Mouse (Mus musculus) stomach, embryonic 14.5 days (tissue): ENCODE results near the gene Large2. TPM values are rescaled to one million over a fixed set of nuclear protein-coding genes. Genes with fewer than 3 reads are reported as not detected.

ENCODE experiments used
- ATAC-seq: fragments of 200-750 bp; cut with Nextera tagmentation; 2 replicates; pipeline ENCODE4 v1.8.0; 2017; ENCODE audit warnings: low read depth, moderate TSS enrichment; ENCODE audit not compliant: insufficient number of reproducible peaks, insufficient read depth, low FRiP score
- H3K27ac ChIP-seq: fragments of 300-500 bp; sonication (generic); 2 replicates; pipeline ENCODE4 v1.5.1; 2014; ENCODE audit warnings: mild to moderate bottlenecking, low read length, moderate library complexity, mixed read lengths
- H3K27me3 ChIP-seq: fragments of 300-500 bp; sonication (generic); 2 replicates; pipeline ENCODE4 v1.6.1; 2014; ENCODE audit warnings: low read length, control low read depth, mixed read lengths; ENCODE audit not compliant: control insufficient read depth, insufficient read depth
- H3K36me3 ChIP-seq: fragments of 300-500 bp; sonication (generic); 2 replicates; pipeline ENCODE4 v1.6.1; 2014; ENCODE audit warnings: mild to moderate bottlenecking, control low read depth, low read length, moderate library complexity, mixed read lengths; ENCODE audit not compliant: control insufficient read depth, insufficient read depth
- H3K4me1 ChIP-seq: fragments of 300-500 bp; sonication (generic); 2 replicates; pipeline ENCODE4 v1.6.1; 2014; ENCODE audit warnings: low read length, control low read depth, mixed read lengths; ENCODE audit not compliant: control insufficient read depth, insufficient read depth
- H3K4me2 ChIP-seq: fragments of 300-500 bp; sonication (generic); replicated peaks from 2 replicates; pipeline ENCODE4 v1.6.1; 2014; ENCODE audit warnings: low read depth, low read length, control low read depth
- H3K4me3 ChIP-seq: fragments of 300-500 bp; sonication (generic); 2 replicates; pipeline ENCODE4 v1.5.1; 2014; ENCODE audit warnings: low read depth, low read length, control low read depth
- H3K9ac ChIP-seq: fragments of 300-500 bp; sonication (generic); replicated peaks from 2 replicates; pipeline ENCODE4 v1.6.1; 2014; ENCODE audit warnings: low read depth, mild to moderate bottlenecking, control low read depth, low read length, moderate library complexity, mixed read lengths
- H3K9me3 ChIP-seq: fragments of 300-500 bp; sonication (generic); 2 replicates; pipeline ENCODE4 v1.6.1; 2016; ENCODE audit warnings: low read depth, low read length, control low read depth; ENCODE audit not compliant: control insufficient read depth
- WGBS: fragments of 180-500 bp; shearing (Covaris S2); extraction: QIAGEN DNeasy Blood & Tissue Kit; methylation state at CpG from one replicate; pipeline ENCODE4 v1.1.7; 2014; 5-methylcytosine and 5-hydroxymethylcytosine counted together
- polyA plus RNA-seq: library from polyadenylated mRNA; unstranded; fragments of >200 nt; fragmentation: Nextera tagmentation; extraction: Ambion mirVana; gene quantifications from 2 replicates; pipeline ENCODE4 v1.2.1, GENCODE M21; 2014

Large2 gene
- polyA plus RNA-seq, 1 experiment from 2014 or later = 14.8 TPM

GRCm38 (mm10) chr2:92331871-92332270, 42.8 kb downstream of the Large2 start:
- Histone ChIP-seq H3K27ac (no peak overlapping the region), H3K36me3 (peaks cover 48% of the 10 kb centered on the region), H3K9ac (no peak overlapping the region), H3K9me3 (no peaks in the 10 kb centered on the region), H3K4me1 (no peaks in the 10 kb centered on the region), H3K27me3 (no peaks in the 10 kb centered on the region), H3K4me2 (no peak overlapping the region), H3K4me3 (no peak overlapping the region)
- no peak for ATAC-seq
- WGBS = 91% methylated on average over 2 of the region's 2 CpGs

DNA sequence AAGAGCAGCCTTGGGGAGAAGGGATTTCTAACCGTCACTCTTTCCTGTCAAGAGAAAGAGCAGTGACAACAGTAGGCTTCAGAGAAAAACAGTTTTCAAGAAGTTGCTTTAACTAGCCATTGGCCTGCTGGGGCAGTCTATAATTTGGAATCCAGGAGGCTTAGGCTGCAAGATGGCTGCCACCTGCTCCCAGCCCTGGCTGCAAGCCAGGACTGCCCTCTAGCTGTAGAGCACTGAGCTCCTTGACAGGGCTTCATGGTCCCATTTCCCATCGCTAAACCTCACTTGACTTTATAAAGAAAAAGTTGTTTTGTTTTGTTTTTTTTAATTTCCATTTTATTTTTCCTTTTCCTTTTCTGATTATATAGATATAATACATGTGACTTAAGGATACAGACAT, 43.3 kb downstream of the Large2 start:
- Histone ChIP-seq H3K4me3 (no peak overlapping the region), H3K36me3 (peaks cover 51% of the 10 kb centered on the region), H3K4me2 (no peak overlapping the region), H3K9me3 (no peaks in the 10 kb centered on the region), H3K4me1 (no peaks in the 10 kb centered on the region), H3K27ac (no peak overlapping the region), H3K9ac (no peak overlapping the region), H3K27me3 (no peaks in the 10 kb centered on the region)
- WGBS = 85% methylated on average over 2 of the region's 2 CpGs
- ATAC-seq = no peak

GRCm38 (mm10) chr2:92330840-92331239, 43.8 kb downstream of the Large2 start:
- no peak overlapping the region for H3K4me3 ChIP-seq
- no peaks in the 10 kb centered on the region for H3K4me1 ChIP-seq
- no peaks in the 10 kb centered on the region for H3K27me3 ChIP-seq
- whole genome bisulfite sequencing = 63% methylated on average over 2 of the region's 2 CpGs
- peaks cover 51% of the 10 kb centered on the region for H3K36me3 ChIP-seq
- H3K9ac ChIP-seq = no peak overlapping the region
- no peaks in the 10 kb centered on the region for H3K9me3 ChIP-seq
- H3K27ac ChIP-seq = no peak overlapping the region
- no peak overlapping the region for H3K4me2 ChIP-seq
- no peak for ATAC-seq

GRCm38 (mm10) chr2:92328206-92328605, 46.5 kb downstream of the Large2 start:
- Histone ChIP-seq H3K9ac (no peak overlapping the region), H3K36me3 (peaks cover 52% of the 10 kb centered on the region), H3K4me1 (no peaks in the 10 kb centered on the region), H3K27me3 (no peaks in the 10 kb centered on the region), H3K4me3 (no peak overlapping the region), H3K27ac (no peak overlapping the region), H3K4me2 (no peak overlapping the region), H3K9me3 (no peaks in the 10 kb centered on the region)
- WGBS = 91% methylated on average over 8 of the region's 8 CpGs
- ATAC-seq = no peak

DNA sequence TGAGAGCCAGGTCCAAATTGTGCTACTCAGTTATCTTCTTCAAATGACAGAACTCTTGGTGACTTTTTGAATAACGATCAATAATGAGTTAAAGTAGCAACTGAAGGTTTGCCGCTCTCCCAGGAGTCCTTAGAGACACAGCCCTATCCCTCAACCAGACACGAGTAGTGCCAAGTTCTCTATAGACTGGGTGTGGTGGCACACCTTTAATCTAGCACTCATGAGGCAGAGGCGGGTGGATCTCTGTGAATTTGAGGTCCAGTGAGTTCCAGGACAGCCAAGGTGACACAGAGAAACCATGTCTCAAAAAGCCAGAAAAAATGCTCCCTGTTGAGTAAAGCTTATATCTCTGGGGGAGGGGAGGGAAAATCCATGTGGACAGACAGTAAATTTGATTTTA, 47.1 kb downstream of the Large2 start:
- no peak overlapping the region for H3K4me3 ChIP-seq
- no peaks in the 10 kb centered on the region for H3K27me3 ChIP-seq
- no peak overlapping the region for H3K27ac ChIP-seq
- WGBS = 92% methylated on average over 4 of the region's 4 CpGs
- peaks cover 49% of the 10 kb centered on the region for H3K36me3 ChIP-seq
- ATAC-seq = no peak
- H3K9me3 ChIP-seq = no peaks in the 10 kb centered on the region
- no peaks in the 10 kb centered on the region for H3K4me1 ChIP-seq
- H3K9ac ChIP-seq = no peak overlapping the region
- H3K4me2 ChIP-seq = no peak overlapping the region

- no peak overlapping the region for H3K27ac ChIP-seq
- no peaks in the 10 kb centered on the region for H3K27me3 ChIP-seq
- no peak for ATAC-seq
- H3K4me3 ChIP-seq = no peak overlapping the region
- peaks cover 47% of the 10 kb centered on the region for H3K36me3 ChIP-seq
- 73% methylated on average over 1 of the region's 1 CpGs for WGBS
- no peak overlapping the region for H3K4me2 ChIP-seq
- no peaks in the 10 kb centered on the region for H3K4me1 ChIP-seq
- no peaks in the 10 kb centered on the region for H3K9me3 ChIP-seq
- H3K9ac ChIP-seq = no peak overlapping the region
Observed at GRCm38 (mm10) chr2:92326221-92326620, 48.4 kb downstream of the Large2 start.

DNA sequence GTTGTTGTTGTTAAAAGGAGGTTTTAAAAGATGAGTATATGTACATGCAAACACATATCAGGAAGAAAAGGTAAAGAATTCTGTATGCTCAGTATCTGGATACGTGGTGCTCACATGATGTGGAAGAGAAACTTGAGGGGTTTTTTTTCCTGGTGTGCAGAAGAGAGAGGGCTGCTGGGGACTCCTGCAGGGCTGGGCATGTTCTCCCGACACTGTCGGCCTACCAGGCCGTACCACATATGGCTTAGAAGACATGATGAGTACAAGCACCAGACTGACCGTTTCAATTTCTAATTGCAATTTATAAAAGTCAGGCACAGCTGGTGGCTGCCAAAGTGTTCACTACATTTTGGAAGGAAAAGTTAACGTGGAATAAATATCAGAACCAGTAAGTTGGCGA, 49.0 kb downstream of the Large2 start:
- Histone ChIP-seq H3K27me3 (no peaks in the 10 kb centered on the region), H3K4me1 (no peaks in the 10 kb centered on the region), H3K36me3 (peaks cover 45% of the 10 kb centered on the region), H3K4me2 (no peak overlapping the region), H3K4me3 (no peak overlapping the region), H3K27ac (no peak overlapping the region), H3K9me3 (no peaks in the 10 kb centered on the region), H3K9ac (no peak overlapping the region)
- ATAC-seq = no peak
- 81% methylated on average over 7 of the region's 7 CpGs for WGBS

GRCm38 (mm10) chr2:92322669-92323068, 52.0 kb downstream of the Large2 start:
- no peak overlapping the region for H3K4me2 ChIP-seq
- H3K9me3 ChIP-seq = no peaks in the 10 kb centered on the region
- H3K9ac ChIP-seq = no peak overlapping the region
- no peak for ATAC-seq
- no peaks in the 10 kb centered on the region for H3K4me1 ChIP-seq
- peaks cover 27% of the 10 kb centered on the region for H3K36me3 ChIP-seq
- no peaks in the 10 kb centered on the region for H3K27me3 ChIP-seq
- H3K27ac ChIP-seq = no peak overlapping the region
- WGBS = 89% methylated on average over 2 of the region's 2 CpGs
- H3K4me3 ChIP-seq = no peak overlapping the region

DNA sequence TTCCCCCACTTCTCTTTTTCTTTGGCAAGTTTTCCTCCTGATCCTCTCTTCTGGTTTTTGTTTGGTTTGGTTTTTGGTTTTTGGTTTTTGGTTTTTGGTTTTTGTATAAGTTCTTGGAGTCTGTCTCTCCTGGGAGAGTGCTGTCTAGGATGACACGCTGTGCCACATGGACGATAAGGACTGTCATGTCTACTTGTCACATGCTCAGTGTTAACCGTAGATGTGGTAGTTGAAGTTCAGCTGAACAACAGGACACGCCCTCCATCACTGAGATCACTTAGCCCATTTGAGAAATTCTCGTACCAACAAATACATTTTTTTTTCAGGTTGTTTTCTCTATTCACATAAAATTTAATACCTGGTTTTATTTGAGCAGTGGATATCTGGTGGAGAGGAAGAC, 57.4 kb downstream of the Large2 start:
- Histone ChIP-seq H3K36me3 (peaks cover 8% of the 10 kb centered on the region), H3K4me1 (no peaks in the 10 kb centered on the region), H3K4me3 (no peak overlapping the region), H3K9ac (no peak overlapping the region), H3K4me2 (no peak overlapping the region), H3K9me3 (no peaks in the 10 kb centered on the region), H3K27me3 (no peaks in the 10 kb centered on the region), H3K27ac (no peak overlapping the region)
- ATAC-seq = no peak
- 89% methylated on average over 5 of the region's 5 CpGs for WGBS
